ENCODE assay signal across 13 mouse cellular contexts in the genomic region with DNA sequence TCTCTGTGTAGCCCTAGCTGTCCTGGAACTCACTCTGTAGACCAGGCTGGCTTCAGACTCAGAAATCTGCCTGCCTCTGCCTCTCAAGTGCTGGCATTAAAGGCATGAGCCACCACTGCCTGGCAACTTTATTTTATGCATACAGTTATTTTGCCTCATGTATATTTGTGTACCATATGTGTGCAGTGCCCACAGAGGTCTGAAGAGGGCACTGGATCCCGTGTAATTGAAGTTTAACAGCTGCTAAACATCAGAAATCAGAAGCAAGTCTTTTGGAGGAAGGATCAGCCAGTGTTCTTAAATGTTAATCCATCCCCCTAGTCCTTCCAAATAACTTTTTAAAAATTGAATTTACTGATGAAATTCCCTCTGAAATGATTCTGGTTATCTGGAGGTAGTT.
DNase-seq lines count a peak whose midpoint lies in the region; TF ChIP-seq lines count a peak whose summit lies in the region.
"Had no signal": no experiment of that assay in that cellular context is flagged by ENCODE, and none has a peak within 500 bp of the region (broad histone marks: within the 10 kb centered on the region; RNA-seq: fewer than 3 reads in every experiment).

No protein-coding gene starts in this region.

- H3K27ac ChIP-seq in cerebellum, adult 2 months (ENCODE audit: insufficient read depth, low read length): no peak overlapping the region
- H3K27ac ChIP-seq: hindbrain, embryonic 13.5 days had no signal

- TF ChIP-seq POLR2A in cerebellum, adult 2 months (IDR thresholded peaks at IDR 0.05; ENCODE audit: borderline replicate concordance, insufficient read depth, low read length): no peak

- DNase-seq in embryo, embryonic 10.5 days (ENCODE audit: low spot score): peak; percentile 14
- DNase-seq in embryo, embryonic 11 days: no peak
- peak; percentile 13 for DNase-seq in kidney, postnatal 10 days
- DNase-seq in kidney, postnatal 14 days: no peak
- DNase-seq in retina, embryonic 14.5 days (ENCODE audit: low spot score): peak; percentile 15
- DNase-seq in retina, postnatal 1 day: no peak
- no peak for DNase-seq in adrenal gland, postnatal 10 days
- DNase-seq in cerebellum, adult 2 months: no peak
- DNase-seq: adrenal gland, postnatal 14 days; B cell, adult 2 months; lung, adult 18-20 months had no signal

- TF ChIP-seq CTCF in cerebellum, adult 2 months (IDR thresholded peaks at IDR 0.05; ENCODE audit: borderline replicate concordance, insufficient read depth, low read depth, low read length): no peak

- WGBS in cerebellum, adult 2 months: 83% methylated on average over 1 of the region's 1 CpGs

- H3K4me3 ChIP-seq in cerebellum, adult 2 months (replicated peaks; ENCODE audit: insufficient read depth, low read depth, low read length): no peak overlapping the region
- H3K4me3 ChIP-seq: erythroblast, embryonic 14.5 days; hindbrain, embryonic 13.5 days had no signal

- H3K27me3 ChIP-seq in cerebellum, adult 2 months (ENCODE audit: control insufficient read depth, insufficient read depth, low read length): no peaks in the 10 kb centered on the region
- H3K27me3 ChIP-seq: hindbrain, embryonic 13.5 days had no signal

- no peaks in the 10 kb centered on the region for H3K4me1 ChIP-seq in cerebellum, adult 2 months (ENCODE audit: control insufficient read depth, insufficient read depth, low read length)
- H3K4me1 ChIP-seq: hindbrain, embryonic 13.5 days had no signal

Comparison
In these comparisons a context has a peak if more than half of its experiments do, and no peak if none do; other contexts are left out.
1. DNase-seq: peak in embryo, embryonic 10.5 days (single experiment), kidney, postnatal 10 days (single experiment) and retina, embryonic 14.5 days (single experiment); none in embryo, embryonic 11 days (single experiment), kidney, postnatal 14 days (single experiment), retina, postnatal 1 day (single experiment), adrenal gland, postnatal 10 days (single experiment) and cerebellum, adult 2 months (0 of 2).